Mouse (Mus musculus): ENCODE data around the gene Agbl5. TPM values are rescaled to one million over a fixed set of nuclear protein-coding genes. Genes with fewer than 3 reads are reported as not detected.

The Agbl5 gene
- polyA plus RNA-seq, 1 experiment from 2014 or later: 10.2 TPM

DNA sequence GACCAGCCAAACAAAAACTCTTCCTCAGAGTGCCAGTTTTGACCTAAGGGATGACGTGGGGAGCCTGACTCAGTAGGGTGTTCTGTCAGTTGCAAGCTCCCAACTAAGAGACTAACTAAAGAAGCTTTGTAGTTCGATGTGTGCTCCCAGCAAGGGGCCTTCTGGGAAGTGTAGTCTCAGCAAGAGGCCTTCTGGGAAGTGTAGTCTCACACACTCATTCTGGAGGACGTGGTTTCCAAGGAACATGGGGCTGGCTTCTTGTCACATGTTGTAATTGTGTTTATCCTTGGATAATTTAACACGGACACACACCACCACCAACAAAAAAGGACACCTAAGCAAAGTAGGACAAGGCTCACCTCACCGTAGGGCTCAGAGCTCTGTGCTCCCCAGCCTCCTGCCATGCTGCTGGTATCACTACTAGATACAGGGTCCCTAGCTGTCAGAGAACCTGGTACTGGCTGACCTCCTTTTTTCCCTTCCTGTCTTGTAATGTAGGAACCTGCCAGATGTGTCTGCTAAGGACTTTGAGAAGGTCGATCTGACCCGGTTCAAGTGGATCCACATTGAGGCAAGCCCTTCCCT lies 39.5 kb downstream of the Agbl5 start:
- DNase-seq (ENCODE audit: low spot score): peak; percentile 78
- Histone ChIP-seq H3K27me3 (replicated peaks; ENCODE audit: insufficient read depth, low read length) (no peaks in the 10 kb centered on the region), H3K4me3 (ENCODE audit: low read depth, low read length) (no peak overlapping the region), H3K9me3 (ENCODE audit: low read length) (no peaks in the 10 kb centered on the region), H3K9ac (replicated peaks; ENCODE audit: low read depth) (no peak overlapping the region), H3K4me2 (replicated peaks; ENCODE audit: low read depth, low read length) (no peak overlapping the region), H3K4me1 (ENCODE audit: insufficient read depth, low read depth, low read length) (no peaks in the 10 kb centered on the region), H3K27ac (ENCODE audit: low read length) (no peak overlapping the region), H3K36me3 (ENCODE audit: insufficient read depth, low read length) (no peaks in the 10 kb centered on the region)
- ATAC-seq: peak; percentile 53
- TF ChIP-seq CTCF (IDR thresholded peaks at IDR 0.05): no peak
- TF ChIP-seq EP300 (IDR thresholded peaks at IDR 0.05): no peak
- WGBS: 38% methylated on average over 7 of the region's 7 CpGs

DNA sequence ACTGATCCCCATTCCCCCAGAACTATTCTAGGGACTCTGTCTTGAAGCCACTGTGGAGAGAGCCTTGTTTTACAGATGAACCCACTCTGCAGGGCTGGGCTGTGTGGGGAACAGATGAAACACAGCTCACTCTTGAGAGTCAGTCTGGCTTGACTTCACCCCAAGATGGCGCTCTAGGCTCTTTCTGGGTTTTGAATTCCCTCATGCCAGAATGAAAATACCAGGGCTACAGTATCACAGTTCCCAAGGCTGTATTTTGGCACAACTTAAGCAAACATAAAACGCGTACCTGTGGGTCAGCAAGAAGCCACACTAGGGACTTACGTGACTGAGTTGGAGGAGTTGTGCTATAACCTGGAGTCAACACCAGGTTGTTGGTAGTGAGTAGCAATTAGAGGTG lies 41.6 kb downstream of the Agbl5 start:
- no peak overlapping the region for H3K4me2 ChIP-seq (replicated peaks; ENCODE audit: low read depth, low read length)
- no peaks in the 10 kb centered on the region for H3K36me3 ChIP-seq (ENCODE audit: insufficient read depth, low read length)
- DNase-seq (ENCODE audit: low spot score) (peak; percentile 87), ATAC-seq (peak; percentile 61)
- H3K4me3 ChIP-seq (ENCODE audit: low read depth, low read length): no peak overlapping the region
- WGBS: 41% methylated on average over 4 of the region's 4 CpGs
- H3K9me3 ChIP-seq (ENCODE audit: low read length): no peaks in the 10 kb centered on the region
- no peaks in the 10 kb centered on the region for H3K27me3 ChIP-seq (replicated peaks; ENCODE audit: insufficient read depth, low read length)
- TF ChIP-seq EP300 (IDR thresholded peaks at IDR 0.05) (no peak), CTCF (IDR thresholded peaks at IDR 0.05) (peak; percentile 83)
- no peak overlapping the region for H3K27ac ChIP-seq (ENCODE audit: low read length)
- no peaks in the 10 kb centered on the region for H3K4me1 ChIP-seq (ENCODE audit: insufficient read depth, low read depth, low read length)
- no peak overlapping the region for H3K9ac ChIP-seq (replicated peaks; ENCODE audit: low read depth)

DNA sequence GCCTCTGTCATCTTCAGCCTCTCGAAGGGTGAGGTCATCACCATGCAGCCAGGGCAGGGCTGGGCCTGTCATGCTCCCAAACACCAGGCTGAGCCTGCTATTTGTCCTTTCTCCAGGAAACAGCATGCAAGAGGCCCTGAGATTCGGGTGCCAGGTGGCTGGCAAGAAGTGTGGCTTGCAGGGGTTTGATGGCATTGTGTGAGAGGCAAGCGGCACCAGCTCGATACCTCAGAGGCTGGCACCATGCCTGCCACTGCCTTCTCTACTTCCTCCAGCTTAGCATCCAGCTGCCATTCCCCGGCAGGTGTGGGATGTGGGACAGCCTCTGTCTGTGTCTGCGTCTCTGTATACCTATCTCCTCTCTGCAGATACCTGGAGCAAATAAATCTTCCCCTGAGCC lies 42.4 kb downstream of the Agbl5 start:
- no peaks in the 10 kb centered on the region for H3K4me1 ChIP-seq (ENCODE audit: insufficient read depth, low read depth, low read length)
- H3K27ac ChIP-seq (ENCODE audit: low read length): no peak overlapping the region
- no peaks in the 10 kb centered on the region for H3K36me3 ChIP-seq (ENCODE audit: insufficient read depth, low read length)
- ATAC-seq (no peak), DNase-seq (ENCODE audit: low spot score) (no peak)
- no peaks in the 10 kb centered on the region for H3K27me3 ChIP-seq (replicated peaks; ENCODE audit: insufficient read depth, low read length)
- no peak overlapping the region for H3K4me2 ChIP-seq (replicated peaks; ENCODE audit: low read depth, low read length)
- no peak for TF ChIP-seq CTCF (IDR thresholded peaks at IDR 0.05)
- WGBS: 65% methylated on average over 6 of the region's 6 CpGs
- no peak overlapping the region for H3K9ac ChIP-seq (replicated peaks; ENCODE audit: low read depth)
- no peak overlapping the region for H3K4me3 ChIP-seq (ENCODE audit: low read depth, low read length)
- no peaks in the 10 kb centered on the region for H3K9me3 ChIP-seq (ENCODE audit: low read length)

DNA sequence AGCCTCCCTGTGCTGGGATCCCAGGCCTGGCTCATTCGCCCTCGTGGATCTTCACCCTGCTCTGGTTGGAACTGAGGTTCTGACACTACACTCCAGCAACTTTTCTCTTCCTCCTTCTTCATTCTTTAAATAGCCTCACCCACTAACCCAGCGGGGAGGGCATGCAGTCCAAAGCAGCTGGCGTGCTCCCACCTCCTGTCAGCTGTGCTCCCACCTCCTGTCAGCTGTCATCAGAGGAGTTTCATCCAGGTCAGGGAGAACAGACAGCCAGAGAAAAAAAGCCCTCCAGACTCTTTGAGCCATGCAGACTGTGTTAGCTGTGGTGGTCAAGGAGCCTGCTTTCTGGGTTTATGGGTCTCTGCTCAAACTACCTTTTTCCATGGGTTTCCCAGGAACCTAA lies 42.9 kb downstream of the Agbl5 start:
- WGBS: 72% methylated on average over 4 of the region's 4 CpGs
- Histone ChIP-seq H3K36me3 (ENCODE audit: insufficient read depth, low read length) (no peaks in the 10 kb centered on the region), H3K9ac (replicated peaks; ENCODE audit: low read depth) (no peak overlapping the region), H3K4me1 (ENCODE audit: insufficient read depth, low read depth, low read length) (no peaks in the 10 kb centered on the region), H3K4me2 (replicated peaks; ENCODE audit: low read depth, low read length) (no peak overlapping the region), H3K4me3 (ENCODE audit: low read depth, low read length) (no peak overlapping the region), H3K27ac (ENCODE audit: low read length) (no peak overlapping the region), H3K9me3 (ENCODE audit: low read length) (no peaks in the 10 kb centered on the region), H3K27me3 (replicated peaks; ENCODE audit: insufficient read depth, low read length) (no peaks in the 10 kb centered on the region)
- DNase-seq (ENCODE audit: low spot score) (no peak), ATAC-seq (no peak)
- no peak for TF ChIP-seq EP300 (IDR thresholded peaks at IDR 0.05)
- TF ChIP-seq CTCF (IDR thresholded peaks at IDR 0.05): no peak

DNA sequence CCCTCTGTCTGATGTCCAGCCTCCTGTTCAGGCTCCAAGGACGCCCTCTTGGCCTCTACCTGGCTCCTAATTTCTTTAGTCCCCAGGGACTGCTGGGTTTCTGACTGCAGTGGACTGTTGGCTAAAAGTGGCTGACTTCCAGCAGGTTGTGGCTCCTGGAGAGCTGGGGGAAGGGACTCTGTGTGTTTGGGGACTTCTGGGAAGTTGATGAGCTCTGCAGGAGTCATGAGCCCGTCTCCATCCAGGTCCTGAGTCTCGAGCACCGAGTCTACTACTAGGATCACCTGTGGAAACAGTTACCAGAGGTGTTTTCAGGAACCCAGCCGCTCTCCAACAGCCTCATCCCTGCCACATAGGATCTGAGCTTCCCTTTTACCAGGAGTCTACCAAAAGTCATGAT lies 45.2 kb downstream of the Agbl5 start:
- 56% methylated on average over 5 of the region's 5 CpGs for WGBS
- DNase-seq (ENCODE audit: low spot score) (no peak), ATAC-seq (no peak)
- H3K4me3 ChIP-seq (ENCODE audit: low read depth, low read length): no peak overlapping the region
- H3K4me1 ChIP-seq (ENCODE audit: insufficient read depth, low read depth, low read length): no peaks in the 10 kb centered on the region
- H3K4me2 ChIP-seq (replicated peaks; ENCODE audit: low read depth, low read length): no peak overlapping the region
- H3K27me3 ChIP-seq (replicated peaks; ENCODE audit: insufficient read depth, low read length): no peaks in the 10 kb centered on the region
- no peak overlapping the region for H3K27ac ChIP-seq (ENCODE audit: low read length)
- no peaks in the 10 kb centered on the region for H3K9me3 ChIP-seq (ENCODE audit: low read length)
- no peaks in the 10 kb centered on the region for H3K36me3 ChIP-seq (ENCODE audit: insufficient read depth, low read length)
- TF ChIP-seq CTCF (IDR thresholded peaks at IDR 0.05) (no peak), EP300 (IDR thresholded peaks at IDR 0.05) (no peak)
- H3K9ac ChIP-seq (replicated peaks; ENCODE audit: low read depth): no peak overlapping the region

DNA sequence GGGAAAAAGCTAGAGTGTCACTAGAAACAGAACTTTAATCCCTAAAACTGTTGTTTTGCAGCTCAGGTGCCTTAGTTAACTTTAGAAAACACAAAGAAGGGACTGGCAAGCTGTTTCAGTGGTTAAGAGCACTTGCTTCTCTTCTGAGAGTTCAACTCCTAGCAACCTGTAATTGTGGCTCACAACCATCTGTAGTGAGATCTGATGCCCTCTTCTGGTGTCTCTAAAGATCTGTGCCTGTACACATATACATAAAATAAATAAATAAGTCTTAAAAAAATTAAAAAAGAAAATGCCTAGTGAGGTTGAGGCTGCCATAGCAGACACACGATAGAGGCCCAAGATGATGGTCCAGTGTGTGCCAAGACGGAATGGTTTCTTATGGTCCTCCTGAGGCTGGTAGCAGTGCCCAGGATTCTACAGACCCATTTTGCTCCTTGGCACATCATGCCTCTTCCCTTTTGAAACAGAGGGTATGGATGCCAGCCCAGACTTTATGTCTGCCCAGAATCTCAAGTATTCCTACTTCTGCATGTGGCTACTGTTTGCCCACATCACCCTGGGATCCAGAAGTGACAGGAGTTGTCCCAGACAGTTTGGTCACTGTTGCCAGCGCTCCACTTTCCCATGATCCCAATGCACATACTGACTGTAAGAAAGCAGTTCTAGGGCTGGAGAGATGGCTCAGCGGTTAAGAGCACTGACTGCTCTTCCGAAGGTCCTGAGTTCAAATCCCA lies 46.4 kb downstream of the Agbl5 start:
- Histone ChIP-seq H3K27ac (ENCODE audit: low read length) (no peak overlapping the region), H3K27me3 (replicated peaks; ENCODE audit: insufficient read depth, low read length) (no peaks in the 10 kb centered on the region), H3K4me3 (ENCODE audit: low read depth, low read length) (no peak overlapping the region), H3K9me3 (ENCODE audit: low read length) (no peaks in the 10 kb centered on the region), H3K36me3 (ENCODE audit: insufficient read depth, low read length) (no peaks in the 10 kb centered on the region), H3K4me2 (replicated peaks; ENCODE audit: low read depth, low read length) (no peak overlapping the region), H3K9ac (replicated peaks; ENCODE audit: low read depth) (no peak overlapping the region), H3K4me1 (ENCODE audit: insufficient read depth, low read depth, low read length) (no peaks in the 10 kb centered on the region)
- peak; percentile 39 for TF ChIP-seq CTCF (IDR thresholded peaks at IDR 0.05)
- no peak for TF ChIP-seq EP300 (IDR thresholded peaks at IDR 0.05)
- ATAC-seq (no peak), DNase-seq (ENCODE audit: low spot score) (no peak)
- WGBS: 90% methylated on average over 5 of the region's 5 CpGs
